Mouse (Mus musculus) mouse embryonic stem cell (cell line): ENCODE measurements around the gene Psma5.

Experiments used
- in situ Hi-C, 2 experiments: fragments of 300-500 bp; cut with MboI; formaldehyde crosslinking; loops; 1 replicate in 1 of 2; 3 replicates in 1 of 2; pipeline ENCODE4 v1.14.3; 2019 to 2020; ENCODE audit warnings: low sequenced_read_pairs in 2 of 2, low pct_unique_long_range_greater_than_20kb in 1 of 2, mixed read lengths in 1 of 2; ENCODE audit not compliant: unreplicated experiment in 1 of 2

Psma5 gene

GRCm38 (mm10) chr3:108327275-108327674 is 70.5 kb downstream of the Psma5 start:
- in situ Hi-C loops: no loop called here

- in situ Hi-C loops: no loop called here
Observed at GRCm38 (mm10) chr3:108327916-108328315, 71.2 kb downstream of the Psma5 start.

GRCm38 (mm10) chr3:108328441-108328841 is 71.7 kb downstream of the Psma5 start:
- in situ Hi-C loops: no loop called here
